Mouse (Mus musculus): ENCODE data around the gene Rps6ka1. TPM values are rescaled to one million over a fixed set of nuclear protein-coding genes. Genes with fewer than 3 reads are reported as not detected.

Rps6ka1 gene
- total and polyA plus RNA-seq, 3 experiments = 12.2 to 20.6 (median 16.6) TPM

- no peak for DNase-seq
These were observed 9.9 kb upstream of the Rps6ka1 start for GRCm38 (mm10) chr4:133897431-133897891.

GRCm38 (mm10) chr4:133896984-133897383 lies 9.4 kb upstream of the Rps6ka1 start:
- DNase-seq = no peak

- no peak for DNase-seq
These were observed 8.4 kb upstream of the Rps6ka1 start for GRCm38 (mm10) chr4:133896002-133896401.

- DNase-seq = peak; percentile 63
These were observed 348 bp downstream of the Rps6ka1 start for GRCm38 (mm10) chr4:133887249-133887648.

DNA sequence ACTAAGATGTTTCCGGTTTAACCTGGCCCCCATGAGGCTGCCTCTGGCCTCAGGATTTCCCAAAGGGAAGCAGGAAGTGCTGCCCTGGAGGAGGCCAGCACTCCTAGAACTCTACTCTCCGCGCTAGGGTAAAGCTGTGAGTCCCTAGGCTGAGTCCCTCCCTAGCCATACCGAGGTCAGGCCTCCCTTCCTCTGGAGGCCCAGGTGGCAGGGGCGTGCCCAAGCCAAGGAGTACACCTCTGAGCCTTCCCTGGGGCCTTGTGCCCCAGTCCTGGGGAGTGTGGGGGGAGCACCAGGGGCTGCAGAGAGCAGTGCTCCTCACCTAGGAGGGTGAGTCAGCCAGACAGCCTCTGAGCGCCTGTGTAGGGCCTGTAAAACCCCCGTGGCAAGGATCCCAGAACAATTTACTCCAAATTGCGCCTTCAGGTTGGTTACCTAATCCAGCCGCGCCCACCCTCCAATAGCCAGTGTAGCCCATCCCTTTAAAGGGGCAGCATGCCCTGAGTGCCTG lies 1.6 kb downstream of the Rps6ka1 start:
- DNase-seq = no peak

GRCm38 (mm10) chr4:133885331-133885730 lies 2.3 kb downstream of the Rps6ka1 start:
- DNase-seq = no peak

GRCm38 (mm10) chr4:133884888-133885287 lies 2.7 kb downstream of the Rps6ka1 start:
- DNase-seq = peak; percentile 36

GRCm38 (mm10) chr4:133884127-133884753 lies 3.4 kb downstream of the Rps6ka1 start:
- DNase-seq = no peak

GRCm38 (mm10) chr4:133881851-133882250 lies 5.7 kb downstream of the Rps6ka1 start:
- DNase-seq = no peak

DNA sequence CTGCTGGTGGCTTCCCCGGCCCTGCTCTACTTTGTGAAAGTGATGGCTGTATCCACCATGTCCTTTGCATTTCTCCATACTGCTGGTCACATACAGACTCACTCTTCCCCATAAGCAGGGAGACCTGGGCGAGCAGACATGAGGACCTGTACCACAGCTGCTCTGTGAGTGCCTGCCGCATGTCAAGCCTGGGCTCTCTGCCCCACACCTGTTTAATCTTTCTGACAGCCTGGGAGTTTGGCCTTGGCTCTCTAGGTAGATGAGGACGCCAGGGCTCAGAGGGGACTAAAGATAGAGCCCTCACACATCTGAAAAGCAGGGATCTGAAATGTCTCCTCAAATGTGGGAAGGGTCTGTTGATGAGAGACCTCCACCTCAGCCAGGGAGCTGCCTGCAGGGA lies 6.2 kb downstream of the Rps6ka1 start:
- DNase-seq = no peak

DNA sequence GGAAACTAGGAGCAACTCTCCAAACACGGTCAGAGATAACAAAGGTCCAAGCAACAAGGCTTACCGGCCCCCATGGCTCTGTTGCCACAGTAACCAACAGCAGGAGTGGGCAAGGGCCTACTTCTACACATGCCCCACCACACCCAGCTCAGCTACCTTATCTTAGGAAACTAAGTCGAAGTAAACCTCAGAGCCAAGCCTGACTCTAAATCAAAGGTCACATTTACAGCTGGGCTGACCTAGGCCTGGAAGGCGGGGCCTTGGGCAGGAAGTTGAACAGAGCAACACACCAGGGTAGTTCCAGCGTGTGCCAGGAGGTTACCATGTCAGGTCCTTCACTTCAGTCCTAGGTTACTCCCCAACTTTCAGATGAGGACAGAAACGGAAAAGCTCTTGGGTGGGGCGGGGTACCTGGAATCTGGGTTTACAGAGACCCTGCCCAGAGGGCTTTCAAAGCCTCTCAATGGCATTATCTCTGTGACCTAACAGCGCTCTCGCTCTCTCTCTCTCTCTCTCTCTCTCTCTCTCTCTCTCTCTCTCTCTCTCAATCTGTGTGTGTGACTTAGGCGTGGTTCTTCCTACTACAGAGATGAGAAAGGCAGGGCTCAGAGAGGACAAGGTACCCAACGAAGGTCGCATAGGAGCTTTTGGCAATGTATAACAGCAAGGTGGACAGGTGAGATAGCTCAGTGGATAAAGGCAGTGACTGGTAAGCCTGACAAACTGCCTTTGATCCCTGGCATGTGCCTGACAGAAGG lies 8.3 kb downstream of the Rps6ka1 start:
- peak; percentile 39 for DNase-seq

- DNase-seq = no peak
These were observed 9.5 kb downstream of the Rps6ka1 start for GRCm38 (mm10) chr4:133877850-133878755.

DNA sequence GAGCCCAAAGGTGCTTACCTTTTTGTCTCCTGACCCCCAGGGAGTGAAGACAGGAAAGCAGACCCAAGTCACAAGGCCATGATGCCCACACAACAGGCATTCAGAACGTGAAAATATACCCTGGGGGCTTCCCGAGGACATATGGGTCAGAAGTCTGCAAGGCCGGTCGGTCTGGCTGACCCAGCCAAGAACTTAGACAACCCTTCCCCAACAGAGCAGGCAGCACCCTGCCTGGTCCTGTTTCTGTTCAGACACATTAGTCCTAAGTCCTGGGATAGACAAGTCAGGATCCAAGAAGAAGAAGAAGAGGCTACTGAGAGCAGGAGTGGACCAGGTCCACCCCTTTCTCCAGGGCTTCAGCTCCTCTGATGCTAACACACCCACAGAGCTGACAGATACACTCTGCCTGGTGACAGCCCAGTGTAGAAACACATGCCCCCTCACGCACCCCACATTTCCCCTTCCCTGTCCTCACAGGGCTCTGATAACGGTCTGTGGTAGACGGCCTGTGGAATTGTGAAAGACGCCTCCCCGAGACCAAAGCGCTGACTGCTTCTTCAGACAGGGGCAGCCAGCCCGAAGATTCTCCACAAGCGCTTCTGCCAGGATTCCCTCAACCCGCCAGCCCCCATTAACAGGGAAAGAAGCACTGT lies 12.6 kb downstream of the Rps6ka1 start:
- DNase-seq = no peak

DNA sequence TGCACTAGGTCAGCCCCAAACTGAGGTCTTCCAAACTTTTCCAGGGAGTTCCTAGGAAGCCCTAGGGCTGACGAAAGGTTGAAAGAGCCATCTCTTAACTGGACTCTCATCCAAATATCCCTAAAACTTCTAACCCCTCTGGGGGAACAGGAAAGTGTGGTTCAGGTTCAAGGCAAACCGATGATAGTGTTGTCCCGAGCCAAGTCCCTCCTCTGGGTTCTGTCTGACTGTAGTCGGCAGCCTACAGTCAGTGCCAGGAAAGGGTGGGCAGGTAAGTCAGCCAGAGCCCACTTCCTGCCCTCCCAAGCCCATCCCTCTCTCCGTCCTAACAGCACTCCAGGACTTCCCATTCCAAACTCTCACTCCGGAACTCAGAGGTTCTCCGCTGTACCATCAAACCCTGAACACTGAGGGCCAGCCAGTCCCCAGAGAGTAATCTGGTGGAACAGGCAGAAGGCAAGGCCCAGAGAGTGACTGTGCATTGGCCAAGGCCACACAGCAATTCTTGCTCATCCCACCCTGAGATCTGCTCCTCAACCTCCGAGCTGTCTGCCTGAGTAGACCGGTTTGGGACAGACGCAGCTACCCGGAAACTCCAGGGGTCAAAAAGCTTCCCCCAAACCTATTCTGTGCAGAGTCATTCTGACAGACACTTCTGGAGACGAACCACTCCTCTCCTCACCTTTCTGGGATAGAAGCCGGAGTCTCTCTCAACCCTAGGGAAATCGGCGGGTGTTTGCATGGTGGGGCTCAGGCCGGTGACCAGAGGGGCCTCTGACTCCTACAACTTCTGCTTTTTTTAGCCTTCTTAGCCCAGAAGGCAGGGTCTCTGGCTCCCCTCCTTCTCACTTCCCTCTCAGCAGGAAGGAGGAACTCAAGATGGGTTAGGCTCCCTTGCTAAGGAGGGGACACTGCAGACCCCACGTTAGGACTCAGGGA lies 13.4 kb downstream of the Rps6ka1 start:
- peak; percentile 32 for DNase-seq

GRCm38 (mm10) chr4:133873431-133873851 lies 14.2 kb downstream of the Rps6ka1 start:
- no peak for DNase-seq

- peak; percentile 41 for DNase-seq
These were observed 14.7 kb downstream of the Rps6ka1 start for GRCm38 (mm10) chr4:133872812-133873300.

DNA sequence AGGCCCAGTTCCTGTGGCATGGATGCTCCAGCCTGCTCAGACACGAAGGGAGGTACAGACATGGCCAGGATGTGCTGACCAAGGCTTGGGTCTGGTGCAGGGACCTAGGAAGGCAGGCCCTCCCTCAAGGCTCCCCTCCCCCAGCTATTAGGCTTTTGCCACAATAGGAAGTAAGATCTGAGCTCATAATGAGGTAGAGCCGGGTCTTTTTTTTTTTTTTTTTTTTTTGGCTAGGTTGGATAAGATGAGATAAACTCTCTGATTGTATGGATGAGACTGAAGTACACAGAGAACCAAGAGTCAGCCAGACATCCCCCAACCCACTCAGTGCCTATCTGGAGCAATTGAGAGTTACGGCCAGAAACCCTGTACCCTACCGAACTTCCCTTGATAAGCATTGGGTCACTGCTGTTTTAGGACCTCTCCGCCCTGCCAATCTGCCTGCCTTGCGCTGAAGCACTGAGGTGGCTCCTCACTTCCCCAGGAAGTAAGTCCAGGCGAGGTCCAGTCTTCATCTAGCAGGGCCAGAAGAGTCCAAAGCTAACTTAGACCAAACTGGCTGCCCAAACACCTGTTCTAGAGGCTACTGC lies 15.3 kb downstream of the Rps6ka1 start:
- no peak for DNase-seq

- no peak for DNase-seq
These were observed 22.4 kb downstream of the Rps6ka1 start for GRCm38 (mm10) chr4:133865231-133865630.

DNA sequence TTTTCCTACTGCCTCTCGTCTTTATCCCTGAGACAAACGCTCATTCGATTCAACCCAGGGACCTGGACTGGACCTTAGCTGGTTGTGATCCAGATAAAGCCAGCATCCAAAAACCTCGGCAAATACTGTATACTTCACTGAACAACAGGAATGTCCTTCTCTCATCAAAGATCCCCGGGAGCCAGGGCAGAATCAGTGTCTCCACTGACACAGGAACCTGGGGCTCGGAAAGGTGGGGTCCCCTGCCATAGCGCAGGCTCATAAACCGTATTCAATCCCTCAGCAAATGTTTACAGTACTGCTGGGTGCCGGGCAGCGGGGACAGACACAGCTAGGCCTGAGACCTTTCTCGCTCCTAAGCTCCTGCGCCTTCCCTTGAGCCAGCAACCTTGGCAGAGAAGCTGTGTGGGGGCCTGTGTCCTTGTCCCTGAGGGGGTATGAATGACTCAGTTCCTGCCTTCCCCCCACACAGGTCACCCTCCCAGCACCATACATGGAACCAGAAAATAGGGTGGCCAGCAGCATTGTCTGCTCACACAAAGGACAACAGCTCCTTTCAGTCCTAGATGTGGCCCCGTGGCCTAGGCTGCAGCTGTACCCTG lies 23.1 kb downstream of the Rps6ka1 start:
- DNase-seq = peak; percentile 88

Measured in adrenal gland, adult 2 months (tissue).